Mouse (Mus musculus) kidney, adult 9 months (tissue): ENCODE data around the gene Csnk1g1.

Experiments used
- DNase-seq: peaks from one replicate; pipeline ENCODE4 v3.0.0; 2022

Gene Csnk1g1

DNA sequence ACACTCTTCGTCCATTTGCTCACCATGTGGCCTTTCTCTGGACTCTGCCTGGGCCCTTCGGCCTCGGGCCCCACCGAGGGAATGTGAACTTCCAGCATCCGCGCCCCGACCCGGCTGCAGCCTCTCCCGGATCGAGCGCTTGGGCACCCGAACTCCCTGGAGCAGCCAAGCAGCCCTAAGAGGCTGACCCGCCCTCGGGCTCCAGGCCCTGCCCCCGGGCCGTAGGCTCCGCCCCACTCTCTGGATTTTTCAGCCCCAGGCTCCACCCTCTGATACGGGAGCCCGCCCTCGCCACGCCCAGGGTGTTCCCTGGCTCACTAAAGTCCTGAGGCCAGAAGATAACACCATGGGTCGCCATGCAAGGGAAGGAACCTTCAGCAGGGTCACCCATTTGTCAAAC is 160.9 kb downstream of the Csnk1g1 start, which contains the start of gene Snx22:
Snx22 (minus strand) TSS at position 137 of the 400 bp plus-strand sequence.
- DNase-seq = peak; percentile 92

DNA sequence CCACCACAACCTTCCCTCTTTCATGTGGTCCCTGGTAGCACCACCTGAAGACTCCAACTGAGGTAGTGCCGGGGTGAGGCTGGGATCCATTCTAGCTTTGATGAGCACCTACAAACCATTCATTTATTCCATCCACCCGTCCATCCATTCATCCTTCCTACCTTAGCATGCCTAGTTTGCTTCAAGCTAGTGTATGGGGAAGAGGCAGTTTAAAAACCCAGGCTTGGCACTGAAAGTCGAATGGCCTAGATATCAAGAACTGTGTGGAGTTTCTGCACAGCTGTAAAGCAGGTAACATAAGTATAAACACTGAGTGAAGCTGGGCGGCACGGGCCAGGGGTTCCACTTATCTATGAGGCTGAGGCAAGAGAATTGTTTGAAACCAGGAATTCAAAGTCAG is 161.4 kb downstream of the Csnk1g1 start:
- DNase-seq = no peak

DNA sequence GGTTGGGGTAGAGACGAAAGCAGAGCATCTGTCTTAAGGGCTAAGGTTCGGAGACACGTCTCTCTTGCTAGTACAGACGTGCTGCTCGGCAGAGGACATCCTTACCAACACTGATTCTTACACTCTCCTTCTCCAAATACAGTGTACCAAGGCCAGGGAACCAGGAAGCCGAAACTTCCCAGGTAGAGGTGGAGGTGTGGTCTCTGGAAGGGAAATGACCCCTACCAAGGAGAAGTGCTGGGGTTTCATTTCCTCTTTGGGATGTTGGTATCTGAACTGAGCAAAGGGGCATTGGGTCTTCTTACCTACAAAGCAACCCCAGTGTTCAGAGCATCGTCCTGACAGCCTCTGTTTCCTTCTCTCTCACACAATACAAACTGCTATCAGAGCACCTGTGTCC is 164.0 kb downstream of the Csnk1g1 start:
- no peak for DNase-seq

DNA sequence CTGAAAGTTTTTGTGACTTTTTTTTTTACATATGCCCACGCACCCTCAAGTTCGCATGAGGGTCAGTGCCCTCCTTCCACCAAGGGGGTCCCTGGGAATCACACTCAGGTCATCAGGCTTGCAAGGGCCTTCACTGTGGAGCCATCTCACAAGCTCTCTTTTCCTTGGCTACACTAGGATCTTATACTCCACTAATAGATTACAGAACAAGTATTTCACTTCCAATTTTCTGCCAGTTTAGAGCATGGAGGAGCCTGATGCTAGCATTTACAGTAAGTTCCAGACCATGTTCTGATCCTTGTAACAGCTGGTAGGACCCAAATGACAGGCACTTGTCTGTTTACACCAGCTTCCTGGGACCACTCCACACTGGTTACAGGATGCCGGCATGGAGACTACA is 169.3 kb downstream of the Csnk1g1 start:
- DNase-seq = no peak

DNA sequence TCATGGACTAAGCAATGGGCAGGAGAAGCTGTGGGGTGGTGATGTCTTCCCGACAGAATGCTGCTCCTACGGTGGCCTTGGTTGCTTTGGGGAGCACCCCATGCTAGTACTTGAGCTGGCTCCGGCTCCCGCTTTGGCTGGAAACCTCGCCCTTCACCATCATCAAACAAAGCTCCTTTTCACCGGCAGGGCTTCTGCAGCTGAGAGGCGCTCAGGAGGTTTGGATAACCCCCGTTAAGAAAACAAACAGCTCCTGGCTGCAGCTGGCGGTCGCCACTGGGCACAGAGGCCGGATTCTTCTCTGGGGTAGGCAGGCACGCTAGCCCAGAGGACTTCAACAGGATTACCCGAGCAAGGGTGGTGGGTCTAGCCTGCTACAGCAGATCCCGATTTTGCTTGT is 169.8 kb downstream of the Csnk1g1 start:
- DNase-seq = no peak

DNA sequence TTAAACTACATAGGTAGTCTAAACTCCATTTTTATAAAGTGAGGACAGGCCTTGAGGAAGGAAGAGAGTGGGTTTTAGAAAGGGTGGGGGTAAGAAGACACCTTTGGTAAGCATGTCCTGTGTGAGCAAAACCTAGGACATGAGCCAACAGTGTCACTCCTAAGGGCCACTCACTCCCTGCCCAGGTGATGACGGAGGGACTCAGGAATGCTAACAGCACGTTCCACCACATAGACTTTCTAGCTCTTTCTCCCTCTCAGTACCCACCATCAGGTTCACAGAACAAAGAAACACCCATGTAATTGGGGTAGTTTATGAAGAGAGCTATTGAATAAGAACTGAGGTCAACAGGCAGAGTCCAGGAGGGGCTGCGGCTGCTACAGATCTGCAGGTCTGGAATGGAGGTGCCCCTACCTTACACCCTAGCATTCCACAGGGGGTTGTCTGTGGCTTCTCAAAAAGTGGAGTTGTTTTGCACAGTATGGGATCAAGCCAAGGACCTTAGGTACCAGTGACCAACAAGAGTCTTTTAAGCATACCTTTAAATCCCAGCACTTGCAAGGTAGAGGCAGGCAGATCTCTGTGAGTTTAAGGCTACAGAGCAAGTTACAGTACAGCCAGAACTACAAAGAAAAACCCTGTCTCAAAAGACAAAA is 172.2 kb downstream of the Csnk1g1 start:
- DNase-seq = no peak

DNA sequence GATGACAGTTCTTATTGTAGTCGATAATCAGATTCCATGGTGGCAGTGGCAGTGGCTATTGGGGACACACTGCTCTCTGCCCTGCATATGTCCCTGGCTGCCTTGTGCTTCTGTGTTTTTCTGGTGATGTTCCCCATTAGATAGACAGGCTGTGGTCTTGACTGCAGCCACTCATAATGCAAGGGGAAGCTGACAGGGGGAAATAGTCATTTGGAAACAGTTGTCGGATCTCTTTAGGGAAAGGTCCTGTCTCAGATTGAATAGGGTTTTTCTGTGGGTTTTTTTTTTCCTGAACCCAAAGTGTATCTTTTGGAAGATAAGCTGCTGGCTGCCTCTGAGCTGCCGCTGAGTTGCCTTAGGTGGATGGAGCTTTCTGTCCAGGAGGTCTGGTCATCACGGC is 173.3 kb downstream of the Csnk1g1 start:
- DNase-seq = no peak

DNA sequence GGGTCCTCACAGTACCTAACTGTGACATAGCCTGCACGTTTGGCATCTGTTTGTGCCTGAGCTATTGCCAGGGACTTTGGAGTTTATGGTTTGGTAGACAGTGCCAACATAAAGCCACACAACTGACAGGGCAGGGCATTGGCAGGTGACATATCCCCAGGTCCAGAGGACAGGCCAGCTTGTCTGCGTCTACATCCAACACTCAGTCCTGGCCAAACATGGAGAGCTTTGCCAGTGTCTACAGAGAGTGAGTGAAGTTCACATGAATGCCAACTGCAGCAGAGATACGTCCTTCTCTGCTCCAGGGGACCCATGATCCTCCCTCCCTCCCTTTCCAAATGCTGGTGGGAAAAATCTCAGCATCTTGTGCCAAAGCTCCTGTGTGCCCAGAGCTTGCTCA is 175.4 kb downstream of the Csnk1g1 start:
- no peak for DNase-seq

DNA sequence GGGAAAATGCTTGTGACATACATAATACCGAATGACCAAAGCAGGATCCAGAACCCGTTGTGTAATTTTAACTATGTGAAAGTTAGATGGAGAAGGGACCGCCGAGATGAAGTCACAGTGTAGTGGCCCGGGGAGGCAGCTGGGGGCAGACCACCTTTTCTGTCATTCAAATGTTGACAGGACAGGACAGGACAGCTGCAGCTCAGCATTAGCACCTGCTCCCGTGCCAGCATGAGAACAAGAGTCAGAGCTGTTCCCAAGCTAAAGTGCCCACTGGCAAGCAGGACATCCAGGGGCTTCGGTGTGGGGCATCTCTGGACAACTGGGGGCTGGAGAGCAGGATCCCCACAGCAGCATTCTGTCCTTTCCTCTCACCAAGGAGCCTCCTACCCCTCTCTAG is 178.3 kb downstream of the Csnk1g1 start:
- no peak for DNase-seq

DNA sequence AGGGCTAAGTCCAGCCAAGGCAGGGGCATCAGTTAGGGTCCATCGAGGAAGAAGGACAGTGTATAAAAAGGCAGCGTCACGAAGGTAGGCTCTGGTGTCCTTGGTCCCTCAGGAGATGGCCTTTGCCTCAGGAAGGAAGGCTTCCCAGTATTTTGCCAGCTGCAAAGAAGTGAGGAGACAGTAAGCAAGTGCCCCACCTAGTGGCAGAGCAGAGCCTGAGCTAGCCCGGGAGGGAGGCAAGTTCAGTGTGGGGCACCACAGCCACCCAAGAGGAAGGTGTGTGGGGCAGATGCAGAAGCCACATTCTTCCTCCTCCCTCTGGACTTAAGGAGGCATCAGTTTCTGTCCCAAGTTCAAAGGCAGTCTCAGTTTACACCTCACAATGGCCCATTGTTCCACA is 179.7 kb downstream of the Csnk1g1 start:
- peak; percentile 68 for DNase-seq

DNA sequence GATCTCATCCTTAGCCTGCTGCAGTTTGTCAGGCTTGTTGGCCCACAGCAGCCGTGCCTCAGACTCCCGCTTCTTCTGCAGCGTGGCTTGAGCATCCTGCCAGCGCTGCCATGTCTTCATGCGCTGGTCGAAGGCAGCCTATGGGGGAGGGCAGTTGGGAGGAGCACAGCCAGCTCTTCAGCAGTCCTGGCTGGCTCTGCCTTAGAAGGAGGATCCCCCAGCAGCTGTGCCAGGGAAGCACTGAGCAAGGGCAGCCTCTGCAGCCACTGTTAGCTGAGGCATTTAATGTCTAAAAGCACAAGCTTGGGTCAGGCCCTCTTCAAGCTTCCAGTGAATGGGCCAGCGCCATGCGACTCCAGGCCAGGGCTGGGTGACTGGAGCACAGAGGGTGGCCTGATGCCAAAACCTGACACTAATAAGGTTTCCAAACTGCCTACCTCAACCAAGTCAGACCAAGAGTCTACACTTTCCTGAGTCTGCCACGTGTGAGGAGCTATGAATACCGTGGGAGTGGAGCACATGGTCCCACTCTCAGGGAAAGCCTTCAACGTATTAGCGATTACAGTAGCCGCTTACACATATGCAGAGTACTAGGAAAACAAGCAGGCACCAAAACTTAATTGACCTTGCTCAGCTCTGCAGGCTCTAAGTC is 182.0 kb downstream of the Csnk1g1 start:
- no peak for DNase-seq

DNA sequence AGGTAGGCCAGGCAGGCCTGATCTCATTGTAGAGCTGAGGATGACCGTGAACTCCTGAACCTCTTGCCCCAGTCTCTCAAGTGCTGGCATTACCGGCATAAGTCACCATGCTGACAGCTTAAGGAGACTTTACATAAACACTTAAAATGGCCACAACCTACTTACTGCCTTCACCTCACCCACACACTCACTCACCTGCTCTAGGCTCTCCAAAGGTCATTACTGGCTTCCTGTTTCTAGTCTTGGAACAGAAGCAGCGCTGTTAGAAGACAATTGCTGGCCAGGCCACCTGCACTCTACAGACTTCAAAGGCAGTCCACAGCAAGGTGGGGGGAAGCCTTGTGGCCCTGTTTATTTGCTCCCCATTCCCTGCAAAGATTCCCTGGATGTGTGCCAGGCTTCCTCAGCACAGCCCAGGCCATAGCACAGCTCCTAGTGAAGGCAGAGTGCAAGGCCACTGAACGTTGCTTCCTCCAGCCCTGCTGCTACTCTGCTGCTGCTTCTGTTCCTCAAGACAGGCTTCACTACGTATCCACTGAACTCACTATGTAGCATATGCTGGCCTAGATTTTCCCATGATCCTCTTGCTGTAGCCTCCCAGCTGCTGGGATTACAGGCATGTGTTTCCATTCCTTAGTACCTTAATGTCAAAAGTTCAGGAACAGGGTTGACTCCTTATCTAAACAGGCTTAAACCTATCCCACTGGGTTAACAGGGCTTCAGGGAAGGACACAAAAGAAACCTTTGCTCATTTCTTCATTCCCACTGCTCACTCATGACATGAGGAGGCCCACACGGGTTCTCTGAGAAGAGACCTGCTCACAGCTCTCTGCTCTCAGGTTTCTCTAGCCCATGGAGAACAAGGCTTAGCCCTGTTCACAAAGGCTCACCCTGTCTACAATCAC is 182.9 kb downstream of the Csnk1g1 start:
- DNase-seq = no peak

DNA sequence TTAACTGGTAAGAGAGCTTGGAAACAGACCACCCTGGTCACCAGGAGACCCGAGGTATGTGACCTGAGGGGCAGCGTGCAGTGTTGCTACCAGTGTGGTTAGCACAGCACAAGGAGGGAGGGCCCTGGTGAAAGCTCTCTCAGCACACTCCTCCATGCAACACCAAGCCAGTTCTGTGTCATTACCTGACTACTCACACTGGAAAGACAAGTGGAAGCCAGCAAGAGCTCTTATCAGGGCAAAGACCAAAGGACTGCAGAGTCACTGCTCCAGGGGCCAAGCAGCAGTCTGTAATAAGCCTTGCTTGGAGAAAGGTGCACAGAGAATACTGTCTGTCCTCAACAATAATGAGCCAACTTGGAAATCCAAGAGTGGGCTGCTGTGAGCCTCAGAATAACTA is 183.9 kb downstream of the Csnk1g1 start:
- no peak for DNase-seq
